Mouse (Mus musculus): ENCODE measurements around the gene Gdpd1. TPM values are rescaled to one million over a fixed set of nuclear protein-coding genes. Genes with fewer than 3 reads are reported as not detected.
A peak's percentile ranks its signal among the peaks of the same experiment; 100 is the strongest.
"Not testable (repeated sequence)": the region's sequence is repeated elsewhere in the genome, so short reads cannot be mapped to it uniquely, and the experiment has no call there.

Gene Gdpd1
- polyA plus RNA-seq, 1 experiment from 2014 or later = 34.8 TPM

DNA sequence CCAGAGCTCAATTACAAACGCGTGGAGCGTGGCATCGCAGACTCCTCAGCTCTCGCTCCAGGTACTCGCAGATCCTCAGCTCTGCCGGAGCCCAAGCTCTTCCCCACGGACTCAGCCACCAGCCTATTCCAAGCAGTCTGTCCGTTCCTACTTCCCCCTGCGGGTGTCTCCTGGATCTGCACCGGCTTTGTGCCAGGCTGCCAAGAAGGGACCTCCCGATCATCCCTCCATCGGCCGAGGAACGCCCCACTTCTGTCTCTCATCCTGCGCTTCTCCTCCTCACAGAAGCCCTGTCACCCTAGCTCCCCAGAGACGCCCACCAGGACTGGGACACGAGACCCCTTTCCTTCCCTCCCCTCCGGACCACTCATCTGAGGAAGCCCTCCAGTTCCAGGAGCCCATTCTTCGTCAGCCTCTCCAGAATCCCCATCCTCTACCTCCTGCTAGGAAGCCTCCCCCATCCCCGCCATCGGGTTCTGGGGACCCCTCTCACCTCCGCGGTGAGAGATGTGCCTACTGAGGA is 458 bp downstream of the Gdpd1 start:
- WGBS = under 1% methylated on average over 24 of the region's 24 CpGs
- Histone ChIP-seq H3K4me3 (peak overlapping the region; percentile 58), H3K9ac (peak overlapping the region; percentile 77), H3K4me1 (peaks cover 4% of the 10 kb centered on the region; the same call in 1 of the 2 replicates), H3K36me3 (peaks cover 15% of the 10 kb centered on the region), H3K4me2 (replicated peaks) (peak overlapping the region; percentile 82), H3K27ac (peak overlapping the region; percentile 81), H3K9me3 (no peaks in the 10 kb centered on the region), H3K27me3 (no peaks in the 10 kb centered on the region)
- peak; percentile 73; the same call in 1 of the 2 replicates for ATAC-seq (ENCODE audit: insufficient number of reproducible peaks, insufficient read depth, low FRiP score, low TSS enrichment)

DNA sequence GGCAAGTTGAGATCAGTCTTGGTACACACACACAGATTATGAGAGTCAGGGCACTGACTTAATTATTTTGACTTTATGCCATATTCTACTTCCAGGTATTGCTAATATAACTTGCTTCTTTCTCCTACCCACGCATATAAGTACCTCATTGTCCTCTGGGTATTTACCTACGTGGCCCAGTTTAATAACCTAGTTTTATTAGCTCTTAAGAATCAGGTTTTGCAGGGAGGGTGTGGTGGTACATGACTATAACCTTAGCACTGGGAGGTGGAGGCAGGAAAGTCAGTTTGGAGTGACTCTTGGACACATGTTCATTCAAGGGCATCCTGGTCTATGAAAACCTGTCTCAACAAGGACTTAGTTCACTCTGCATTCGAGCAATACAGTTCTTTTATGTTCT is 11.8 kb downstream of the Gdpd1 start:
- WGBS = 73% methylated on average over 3 of the region's 3 CpGs
- H3K4me3 ChIP-seq = no peak overlapping the region

DNA sequence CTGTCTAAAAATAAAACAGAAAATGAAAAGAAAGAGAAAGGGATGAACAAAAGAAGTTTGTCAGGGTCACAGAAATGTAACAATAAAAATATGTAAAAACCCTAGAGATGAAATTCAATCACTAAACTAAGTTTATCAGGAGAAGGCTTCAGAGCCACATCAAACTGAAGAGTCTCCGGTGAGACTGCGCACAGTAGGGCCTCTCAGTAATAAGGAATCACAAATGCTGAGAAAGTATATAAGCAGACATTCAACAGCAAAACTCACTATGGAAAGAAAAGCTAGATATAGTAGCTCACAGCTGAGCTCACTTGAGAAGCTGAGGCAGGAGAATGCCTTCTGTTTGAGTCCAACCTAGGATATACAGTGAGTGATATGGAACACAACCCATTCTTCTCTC is 13.5 kb downstream of the Gdpd1 start:
- H3K4me3 ChIP-seq = no peak overlapping the region
- no peaks in the 10 kb centered on the region for H3K4me1 ChIP-seq
- no peak for ATAC-seq (ENCODE audit: insufficient number of reproducible peaks, insufficient read depth, low FRiP score, low TSS enrichment)
- no peaks in the 10 kb centered on the region for H3K27me3 ChIP-seq
- no peak overlapping the region for H3K27ac ChIP-seq
- H3K9me3 ChIP-seq = no peaks in the 10 kb centered on the region
- WGBS = 90% methylated on average over 2 of the region's 2 CpGs
- no peak overlapping the region for H3K9ac ChIP-seq
- H3K36me3 ChIP-seq = peaks cover 8% of the 10 kb centered on the region
- H3K4me2 ChIP-seq (replicated peaks) = no peak overlapping the region

More for the DNA sequence above, 11.8 kb downstream of the Gdpd1 start:
- Histone ChIP-seq H3K9ac (no peak overlapping the region), H3K27me3 (no peaks in the 10 kb centered on the region), H3K4me1 (no peaks in the 10 kb centered on the region), H3K27ac (no peak overlapping the region), H3K36me3 (peaks cover 3% of the 10 kb centered on the region; the same call in 1 of the 2 replicates), H3K4me2 (replicated peaks) (no peak overlapping the region), H3K9me3 (no peaks in the 10 kb centered on the region)
- ATAC-seq (ENCODE audit: insufficient number of reproducible peaks, insufficient read depth, low FRiP score, low TSS enrichment) = no peak

DNA sequence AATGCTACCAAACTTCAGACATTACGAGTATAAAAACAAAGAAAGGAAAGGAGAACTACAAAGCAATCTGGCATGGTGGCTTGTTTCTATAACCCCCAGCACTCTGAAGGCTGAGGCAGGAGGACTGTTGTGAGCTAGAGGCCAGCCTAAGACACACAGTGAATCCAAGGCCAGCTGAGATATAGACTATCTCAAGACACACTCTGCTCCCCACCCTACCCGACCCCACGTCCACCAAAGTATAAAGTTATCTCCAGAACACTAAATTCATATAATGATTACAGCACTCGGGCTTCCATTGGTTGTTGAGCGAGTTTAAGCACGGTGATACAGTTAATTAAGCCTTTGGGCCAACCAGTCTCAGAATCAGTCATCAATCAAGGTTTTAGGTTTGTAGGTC is 17.6 kb downstream of the Gdpd1 start:
- H3K27ac ChIP-seq = no peak overlapping the region
- H3K4me2 ChIP-seq (replicated peaks) = no peak overlapping the region
- H3K27me3 ChIP-seq = no peaks in the 10 kb centered on the region
- H3K36me3 ChIP-seq = peaks cover 14% of the 10 kb centered on the region
- no peaks in the 10 kb centered on the region for H3K9me3 ChIP-seq
- WGBS = 88% methylated on average over 6 of the region's 6 CpGs
- no peak for ATAC-seq (ENCODE audit: insufficient number of reproducible peaks, insufficient read depth, low FRiP score, low TSS enrichment)
- H3K4me1 ChIP-seq = no peaks in the 10 kb centered on the region
- H3K4me3 ChIP-seq = no peak overlapping the region
- H3K9ac ChIP-seq = no peak overlapping the region

DNA sequence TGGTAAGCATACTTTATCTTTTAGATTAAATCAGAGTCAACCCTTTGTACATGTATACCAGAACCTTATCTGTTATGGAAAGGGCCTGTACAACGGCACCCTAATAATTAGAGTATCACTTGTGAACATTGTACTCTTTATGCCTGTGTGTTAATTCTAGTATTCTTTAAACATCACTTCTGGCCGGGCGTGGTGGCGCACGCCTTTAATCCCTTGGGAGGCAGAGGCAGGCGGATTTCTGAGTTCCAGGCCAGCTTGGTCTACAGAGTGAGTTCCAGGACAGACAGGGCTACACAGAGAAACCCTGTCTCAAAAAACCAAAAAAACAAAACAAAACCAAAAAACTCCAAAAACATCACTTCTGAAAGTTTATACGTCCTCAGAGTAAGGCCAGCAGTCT is 25.0 kb downstream of the Gdpd1 start:
- H3K36me3 ChIP-seq = peaks cover 31% of the 10 kb centered on the region; the same call in 1 of the 2 replicates
- H3K4me1 ChIP-seq; H3K27ac ChIP-seq; H3K27me3 ChIP-seq; ATAC-seq (ENCODE audit: insufficient number of reproducible peaks, insufficient read depth, low FRiP score, low TSS enrichment); H3K4me2 ChIP-seq (replicated peaks); H3K4me3 ChIP-seq; H3K9ac ChIP-seq; H3K9me3 ChIP-seq: not testable (repeated sequence)
- 92% methylated on average over 7 of the region's 7 CpGs for WGBS

DNA sequence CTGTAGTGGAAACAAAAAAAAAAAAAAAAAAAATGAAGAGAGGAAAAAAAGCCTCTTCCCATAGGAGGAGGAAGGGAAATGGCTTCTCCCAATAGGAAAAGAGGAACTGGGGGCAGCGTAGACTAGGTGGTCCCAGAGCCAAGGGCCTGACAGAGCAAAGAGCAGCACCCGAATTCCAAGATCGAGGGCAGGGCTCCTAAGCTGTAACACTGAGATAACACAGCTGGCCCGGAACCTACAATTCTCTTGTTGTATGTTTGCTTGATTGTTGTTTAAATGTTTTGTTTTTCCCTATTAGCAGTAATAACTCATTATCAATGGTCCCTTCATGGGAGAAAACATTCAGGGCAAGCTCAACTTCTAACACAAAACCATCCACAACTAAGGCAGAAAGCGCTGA is 26.9 kb downstream of the Gdpd1 start:
- no peaks in the 10 kb centered on the region for H3K4me1 ChIP-seq
- WGBS = 92% methylated on average over 5 of the region's 5 CpGs

DNA sequence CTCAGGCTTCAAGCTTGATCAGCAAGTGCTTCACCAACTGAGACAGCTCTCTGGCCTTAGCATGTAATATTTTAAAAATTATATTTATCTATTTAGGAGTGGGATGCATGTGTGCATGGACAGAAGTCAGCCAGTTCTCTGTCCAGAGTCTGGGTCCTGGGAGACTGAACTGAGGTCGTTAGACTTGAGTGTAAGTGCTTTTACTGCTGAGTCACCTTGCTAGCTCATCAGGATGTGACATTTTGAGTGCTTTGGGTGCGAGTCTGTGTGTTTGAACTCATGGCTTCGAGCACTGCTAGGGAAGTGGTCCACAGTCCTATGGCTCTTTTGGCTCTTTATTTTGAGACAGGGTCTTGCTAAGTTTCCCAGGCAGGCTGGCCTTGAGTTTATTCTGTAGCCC is 30.8 kb downstream of the Gdpd1 start:
- Histone ChIP-seq H3K4me3 (no peak overlapping the region), H3K27me3 (no peaks in the 10 kb centered on the region), H3K4me2 (replicated peaks) (no peak overlapping the region), H3K9me3 (no peaks in the 10 kb centered on the region), H3K9ac (no peak overlapping the region), H3K4me1 (no peaks in the 10 kb centered on the region), H3K36me3 (peaks cover 45% of the 10 kb centered on the region), H3K27ac (no peak overlapping the region)
- 74% methylated on average over 3 of the region's 3 CpGs for WGBS
- ATAC-seq (ENCODE audit: insufficient number of reproducible peaks, insufficient read depth, low FRiP score, low TSS enrichment) = no peak

More for the DNA sequence above, 26.9 kb downstream of the Gdpd1 start:
- Histone ChIP-seq H3K9me3 (no peaks in the 10 kb centered on the region), H3K4me2 (replicated peaks) (no peak overlapping the region), H3K9ac (no peak overlapping the region), H3K36me3 (peaks cover 33% of the 10 kb centered on the region; the same call in 1 of the 2 replicates), H3K27me3 (no peaks in the 10 kb centered on the region), H3K27ac (no peak overlapping the region), H3K4me3 (no peak overlapping the region)
- ATAC-seq (ENCODE audit: insufficient number of reproducible peaks, insufficient read depth, low FRiP score, low TSS enrichment) = no peak

DNA sequence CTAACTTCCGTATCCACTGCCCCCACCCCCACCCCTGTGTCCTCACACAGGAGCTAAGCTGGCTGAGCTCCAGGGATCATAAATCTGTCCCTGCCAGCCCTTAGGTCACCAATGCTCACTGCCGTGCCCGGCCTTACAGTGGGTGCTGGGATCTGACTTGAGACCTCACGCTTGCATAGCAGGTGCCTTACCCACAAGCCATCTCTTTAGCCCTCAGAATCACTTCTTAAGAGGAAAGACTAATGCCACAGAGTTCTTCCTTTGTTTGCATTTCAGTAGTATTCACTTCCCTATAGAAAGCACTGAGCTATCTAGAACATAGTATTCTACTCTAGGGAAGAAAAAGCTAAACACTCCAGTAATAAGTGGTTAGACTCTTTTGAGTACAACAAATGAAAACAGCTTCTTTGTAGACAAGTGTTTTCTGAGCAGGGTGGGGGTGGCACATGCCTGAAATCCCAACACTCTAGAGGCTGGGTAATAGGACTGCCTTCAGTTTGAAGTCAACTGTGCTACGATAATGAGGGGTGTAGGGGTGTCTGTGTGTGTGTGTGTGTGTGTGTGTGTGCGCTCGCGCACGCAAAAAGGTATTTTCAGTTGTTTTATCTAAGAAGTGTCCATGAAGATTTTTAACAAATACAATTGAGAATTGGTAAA is 34.4 kb downstream of the Gdpd1 start:
- H3K27ac ChIP-seq = no peak overlapping the region
- H3K36me3 ChIP-seq = peaks cover 46% of the 10 kb centered on the region
- no peaks in the 10 kb centered on the region for H3K9me3 ChIP-seq
- no peaks in the 10 kb centered on the region for H3K4me1 ChIP-seq
- no peak overlapping the region for H3K4me3 ChIP-seq
- H3K27me3 ChIP-seq = no peaks in the 10 kb centered on the region
- H3K9ac ChIP-seq = no peak overlapping the region
- no peak for ATAC-seq (ENCODE audit: insufficient number of reproducible peaks, insufficient read depth, low FRiP score, low TSS enrichment)
- WGBS = 88% methylated on average over 9 of the region's 9 CpGs
- H3K4me2 ChIP-seq (replicated peaks) = no peak overlapping the region

DNA sequence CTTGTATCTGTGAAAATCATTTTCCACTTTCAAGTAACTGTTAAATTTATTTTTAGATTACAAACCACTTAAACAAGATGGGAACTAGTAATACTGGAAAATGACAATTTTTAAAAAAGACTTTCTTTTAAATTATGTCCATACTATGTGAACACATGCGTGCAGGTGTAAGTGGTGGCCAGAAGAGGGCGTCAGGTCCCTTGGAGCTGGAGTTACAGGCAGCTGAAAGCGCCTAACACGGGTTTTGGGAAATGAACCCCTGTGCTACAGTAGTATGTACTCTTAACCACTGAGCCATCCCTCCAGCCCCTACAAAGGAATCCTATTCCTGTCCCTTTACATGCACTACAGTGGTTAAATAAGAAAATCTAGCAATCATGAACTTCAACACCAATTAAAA is 37.7 kb downstream of the Gdpd1 start:
- Histone ChIP-seq H3K9ac (no peak overlapping the region), H3K36me3 (peaks cover 33% of the 10 kb centered on the region), H3K4me2 (replicated peaks) (no peak overlapping the region), H3K4me3 (no peak overlapping the region), H3K27me3 (no peaks in the 10 kb centered on the region), H3K4me1 (no peaks in the 10 kb centered on the region), H3K9me3 (no peaks in the 10 kb centered on the region), H3K27ac (no peak overlapping the region)
- WGBS = 70% methylated on average over 4 of the region's 4 CpGs
- no peak for ATAC-seq (ENCODE audit: insufficient number of reproducible peaks, insufficient read depth, low FRiP score, low TSS enrichment)

DNA sequence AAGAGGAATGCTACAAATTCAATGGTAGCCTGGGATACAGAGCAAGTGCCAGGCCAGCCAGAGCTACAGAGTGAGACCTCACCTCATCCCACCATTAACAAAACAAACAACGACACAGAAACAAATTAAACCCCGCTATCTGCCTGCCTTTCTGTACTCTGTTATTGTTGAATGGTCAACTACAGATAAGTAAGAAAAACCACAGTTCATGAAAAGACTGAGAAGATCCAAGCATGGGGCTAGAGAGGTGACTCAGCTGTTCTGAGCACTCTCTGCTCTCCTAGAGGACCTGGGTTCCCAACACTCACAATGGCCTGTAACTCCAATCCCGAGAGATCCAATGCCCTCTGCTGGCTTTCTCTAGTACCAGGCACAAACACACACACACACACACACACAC is 45.6 kb downstream of the Gdpd1 start:
- H3K4me2 ChIP-seq (replicated peaks) = no peak overlapping the region
- no peak overlapping the region for H3K4me3 ChIP-seq
- no peaks in the 10 kb centered on the region for H3K4me1 ChIP-seq
- 88% methylated on average over 3 of the region's 3 CpGs for WGBS
- H3K27ac ChIP-seq = no peak overlapping the region
- H3K36me3 ChIP-seq = no peaks in the 10 kb centered on the region
- H3K27me3 ChIP-seq = no peaks in the 10 kb centered on the region
- H3K9ac ChIP-seq = no peak overlapping the region
- H3K9me3 ChIP-seq = no peaks in the 10 kb centered on the region
- no peak for ATAC-seq (ENCODE audit: insufficient number of reproducible peaks, insufficient read depth, low FRiP score, low TSS enrichment)

DNA sequence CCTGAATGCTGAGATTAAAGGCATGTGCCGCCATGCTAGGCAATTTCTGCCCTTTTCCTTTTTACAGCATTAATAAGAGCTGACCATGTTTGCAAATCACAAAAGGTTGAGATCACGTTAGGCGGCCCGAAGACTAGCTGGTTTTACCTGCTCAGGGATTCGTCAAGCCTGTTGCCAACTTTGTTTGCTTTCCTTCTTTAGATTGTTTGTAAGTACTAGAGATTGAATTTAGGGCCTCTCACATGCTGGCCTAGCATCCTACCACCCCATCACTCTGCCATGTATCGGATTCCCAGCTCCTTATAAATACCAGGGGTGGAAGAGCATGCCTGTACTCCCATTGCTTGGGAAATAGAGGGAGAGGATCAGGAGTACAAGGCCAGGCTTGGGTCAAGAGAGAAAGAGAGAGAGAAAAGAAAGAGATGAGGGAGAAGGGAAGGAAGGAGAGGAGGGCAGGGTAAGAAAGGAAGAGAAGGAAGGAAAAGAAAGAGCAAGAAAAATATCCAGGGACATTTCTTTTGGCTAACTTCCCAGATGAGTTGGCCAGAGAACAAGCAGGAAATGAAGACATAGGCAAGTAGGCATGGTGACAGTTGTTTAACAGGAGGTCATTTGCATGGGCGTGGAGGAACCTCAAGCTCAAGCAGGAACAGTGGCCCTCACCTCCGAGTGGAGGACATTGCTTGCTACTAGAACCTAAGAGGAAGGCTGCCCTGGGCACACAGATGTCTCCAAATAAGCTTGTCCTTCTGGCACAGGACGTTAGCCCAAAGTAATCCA is 47.6 kb downstream of the Gdpd1 start:
- no peak overlapping the region for H3K4me3 ChIP-seq
- no peak overlapping the region for H3K9ac ChIP-seq
- H3K4me1 ChIP-seq = no peaks in the 10 kb centered on the region
- no peaks in the 10 kb centered on the region for H3K27me3 ChIP-seq
- H3K9me3 ChIP-seq = no peaks in the 10 kb centered on the region
- 78% methylated on average over 9 of the region's 9 CpGs for WGBS
- H3K36me3 ChIP-seq = no peaks in the 10 kb centered on the region
- no peak for ATAC-seq (ENCODE audit: insufficient number of reproducible peaks, insufficient read depth, low FRiP score, low TSS enrichment)
- H3K4me2 ChIP-seq (replicated peaks) = no peak overlapping the region
- H3K27ac ChIP-seq = no peak overlapping the region

DNA sequence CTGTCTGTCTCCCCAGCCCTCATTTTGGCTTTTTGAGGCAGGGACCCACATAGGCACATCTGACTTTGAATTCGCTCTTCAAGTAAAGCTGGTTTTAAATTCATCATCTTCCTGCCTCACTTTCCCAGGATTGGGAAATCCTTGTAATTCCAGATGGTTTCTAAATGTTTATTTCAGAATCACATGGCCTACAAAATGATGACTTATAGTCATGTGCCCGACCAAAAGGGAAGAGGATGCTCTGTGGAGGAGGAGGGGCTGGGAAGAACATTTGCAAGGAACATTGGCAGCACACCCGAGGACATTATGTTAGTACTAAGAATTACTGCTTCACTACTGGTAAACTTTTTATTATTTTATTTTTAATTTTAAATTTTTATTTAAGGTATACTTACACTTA is 48.5 kb downstream of the Gdpd1 start:
- ATAC-seq (ENCODE audit: insufficient number of reproducible peaks, insufficient read depth, low FRiP score, low TSS enrichment) = no peak
- 74% methylated on average over 3 of the region's 3 CpGs for WGBS
- H3K9ac ChIP-seq = no peak overlapping the region

More for the DNA sequence above, 48.5 kb downstream of the Gdpd1 start:
- no peaks in the 10 kb centered on the region for H3K4me1 ChIP-seq
- no peak overlapping the region for H3K4me3 ChIP-seq
- H3K27me3 ChIP-seq = no peaks in the 10 kb centered on the region
- no peak overlapping the region for H3K27ac ChIP-seq
- no peaks in the 10 kb centered on the region for H3K36me3 ChIP-seq
- H3K4me2 ChIP-seq (replicated peaks) = no peak overlapping the region
- H3K9me3 ChIP-seq = no peaks in the 10 kb centered on the region
